Mouse (Mus musculus): Measurements from ENCODE around the gene Boll. TPM values are rescaled to one million over a fixed set of nuclear protein-coding genes. Genes with fewer than 3 reads are reported as not detected.
A peak's percentile ranks its signal among the peaks of the same experiment; 100 is the strongest.
"Not testable (repeated sequence)": the region's sequence is repeated elsewhere in the genome, so short reads cannot be mapped to it uniquely, and the experiment has no call there.

The Boll gene
- polyA plus RNA-seq, 1 experiment from 2014 or later, result not detected

DNA sequence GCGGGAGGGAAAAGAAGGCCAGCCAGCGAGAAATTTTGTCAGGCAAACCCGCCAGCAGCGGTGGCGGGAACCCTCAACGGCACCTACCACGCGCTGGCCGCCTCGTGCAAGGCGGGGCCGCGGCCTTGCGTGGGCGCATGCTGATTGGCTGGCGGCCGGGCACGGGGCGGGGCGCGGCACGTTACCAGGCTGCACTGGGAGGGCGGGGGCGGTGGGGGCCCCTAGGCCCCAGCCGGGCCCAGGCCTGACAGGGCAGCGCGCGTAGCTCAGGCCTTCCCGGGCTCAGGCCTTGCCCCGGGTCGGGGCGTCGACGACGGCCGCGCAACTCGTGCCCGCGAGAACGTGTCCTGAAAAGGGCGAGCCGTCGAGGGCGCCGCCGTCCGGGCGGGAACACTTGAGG, 635 bp downstream of the Boll start:
- Histone ChIP-seq H3K4me1 (ENCODE audit: insufficient read depth) (no peaks in the 10 kb centered on the region), H3K27me3 (ENCODE audit: insufficient read depth, low read length) (peaks cover 25% of the 10 kb centered on the region), H3K9me3 (ENCODE audit: low read depth, low read length) (peaks cover 7% of the 10 kb centered on the region; the same call in 1 of the 2 replicates), H3K36me3 (ENCODE audit: insufficient read depth) (no peaks in the 10 kb centered on the region), H3K4me2 (peak overlapping the region; percentile 63), H3K4me3 (ENCODE audit: low read depth, low read length) (peak overlapping the region; percentile 46), H3K27ac (ENCODE audit: low read depth) (no peak overlapping the region), H3K9ac (no peak overlapping the region)
- no peak for TF ChIP-seq CTCF (IDR thresholded peaks at IDR 0.05; ENCODE audit: low read depth)
- ATAC-seq (ENCODE audit: insufficient read depth) (0 out of 2 replicates have a peak, but pooled peaks have one; percentile 21), DNase-seq (no peak)
- 50% methylated on average over 27 of the region's 49 CpGs for WGBS

GRCm38 (mm10) chr1:55351914-55352313, 11.4 kb downstream of the Boll start:
- DNase-seq; H3K4me1 ChIP-seq (ENCODE audit: insufficient read depth); ATAC-seq (ENCODE audit: insufficient read depth); H3K27ac ChIP-seq (ENCODE audit: low read depth); H3K27me3 ChIP-seq (ENCODE audit: insufficient read depth, low read length); H3K9me3 ChIP-seq (ENCODE audit: low read depth, low read length); H3K4me3 ChIP-seq (ENCODE audit: low read depth, low read length); H3K36me3 ChIP-seq (ENCODE audit: insufficient read depth); H3K9ac ChIP-seq; H3K4me2 ChIP-seq: not testable (repeated sequence)
- WGBS, result 80% methylated on average over 2 of the region's 2 CpGs

- not testable (repeated sequence) for H3K36me3 ChIP-seq (ENCODE audit: insufficient read depth)
- 71% methylated on average over 5 of the region's 5 CpGs for WGBS
Observed at GRCm38 (mm10) chr1:55325496-55325895, 37.8 kb downstream of the Boll start.

GRCm38 (mm10) chr1:55301077-55301476, 62.2 kb downstream of the Boll start:
- Histone ChIP-seq H3K27me3 (ENCODE audit: insufficient read depth, low read length) (no peaks in the 10 kb centered on the region), H3K36me3 (ENCODE audit: insufficient read depth) (no peaks in the 10 kb centered on the region), H3K9ac (no peak overlapping the region), H3K4me3 (ENCODE audit: low read depth, low read length) (no peak overlapping the region), H3K4me1 (ENCODE audit: insufficient read depth) (no peaks in the 10 kb centered on the region), H3K4me2 (no peak overlapping the region), H3K9me3 (ENCODE audit: low read depth, low read length) (no peaks in the 10 kb centered on the region), H3K27ac (ENCODE audit: low read depth) (no peak overlapping the region)
- DNase-seq, result peak; percentile 71
- TF ChIP-seq CTCF (IDR thresholded peaks at IDR 0.05; ENCODE audit: low read depth), result peak; percentile 50
- ATAC-seq (ENCODE audit: insufficient read depth), result no peak

More at GRCm38 (mm10) chr1:55325496-55325895, 37.8 kb downstream of the Boll start:
- not testable (repeated sequence) for H3K4me2 ChIP-seq; ATAC-seq (ENCODE audit: insufficient read depth); H3K27me3 ChIP-seq (ENCODE audit: insufficient read depth, low read length); H3K4me3 ChIP-seq (ENCODE audit: low read depth, low read length); H3K27ac ChIP-seq (ENCODE audit: low read depth); H3K4me1 ChIP-seq (ENCODE audit: insufficient read depth); H3K9ac ChIP-seq; DNase-seq; H3K9me3 ChIP-seq (ENCODE audit: low read depth, low read length)

GRCm38 (mm10) chr1:55279081-55279480, 84.2 kb downstream of the Boll start:
- no peak overlapping the region for H3K9ac ChIP-seq
- 71% methylated on average over 9 of the region's 9 CpGs for WGBS
- no peak for ATAC-seq (ENCODE audit: insufficient read depth)

DNA sequence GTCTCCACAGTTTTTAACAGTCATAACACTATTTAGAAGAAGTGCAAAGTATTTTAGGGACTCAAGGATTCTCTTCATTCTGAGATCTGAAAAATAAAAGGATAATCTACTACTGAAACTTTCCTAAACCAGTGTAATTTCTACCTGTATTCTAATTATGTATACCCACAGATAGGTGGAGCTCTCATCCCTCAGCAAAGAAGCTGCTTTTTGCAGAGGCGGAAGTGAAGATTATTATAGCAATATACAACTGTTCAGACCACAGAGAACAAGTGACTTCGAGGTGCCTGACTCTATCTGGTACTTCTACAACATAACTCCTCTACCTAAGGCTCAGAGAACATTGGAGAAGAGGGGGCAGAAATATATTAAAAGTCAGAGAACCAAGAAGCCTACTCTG, 97.8 kb downstream of the Boll start:
- 52% methylated on average over 2 of the region's 2 CpGs for WGBS

More at GRCm38 (mm10) chr1:55279081-55279480, 84.2 kb downstream of the Boll start:
- Histone ChIP-seq H3K9me3 (ENCODE audit: low read depth, low read length) (no peaks in the 10 kb centered on the region), H3K4me1 (ENCODE audit: insufficient read depth) (no peaks in the 10 kb centered on the region), H3K27ac (ENCODE audit: low read depth) (no peak overlapping the region), H3K36me3 (ENCODE audit: insufficient read depth) (no peaks in the 10 kb centered on the region), H3K4me3 (ENCODE audit: low read depth, low read length) (no peak overlapping the region), H3K4me2 (no peak overlapping the region), H3K27me3 (ENCODE audit: insufficient read depth, low read length) (no peaks in the 10 kb centered on the region)
- TF ChIP-seq CTCF (IDR thresholded peaks at IDR 0.05; ENCODE audit: low read depth), result no peak
- DNase-seq, result no peak

GRCm38 (mm10) chr1:55264385-55264784, 98.9 kb downstream of the Boll start:
- ATAC-seq (ENCODE audit: insufficient read depth) (no peak), DNase-seq (no peak)
- Histone ChIP-seq H3K9ac (no peak overlapping the region), H3K9me3 (ENCODE audit: low read depth, low read length) (no peaks in the 10 kb centered on the region), H3K4me2 (no peak overlapping the region), H3K4me1 (ENCODE audit: insufficient read depth) (no peaks in the 10 kb centered on the region), H3K4me3 (ENCODE audit: low read depth, low read length) (no peak overlapping the region), H3K27ac (ENCODE audit: low read depth) (no peak overlapping the region), H3K36me3 (ENCODE audit: insufficient read depth) (no peaks in the 10 kb centered on the region), H3K27me3 (ENCODE audit: insufficient read depth, low read length) (no peaks in the 10 kb centered on the region)
- 19% methylated on average over 2 of the region's 2 CpGs for WGBS
- no peak for TF ChIP-seq CTCF (IDR thresholded peaks at IDR 0.05; ENCODE audit: low read depth)

More for the DNA sequence above, 97.8 kb downstream of the Boll start:
- no peak for ATAC-seq (ENCODE audit: insufficient read depth)
- no peak overlapping the region for H3K4me2 ChIP-seq
- H3K4me1 ChIP-seq (ENCODE audit: insufficient read depth), result no peaks in the 10 kb centered on the region
- no peak overlapping the region for H3K9ac ChIP-seq
- no peak overlapping the region for H3K4me3 ChIP-seq (ENCODE audit: low read depth, low read length)
- H3K27ac ChIP-seq (ENCODE audit: low read depth), result no peak overlapping the region
- no peak for TF ChIP-seq CTCF (IDR thresholded peaks at IDR 0.05; ENCODE audit: low read depth)
- H3K36me3 ChIP-seq (ENCODE audit: insufficient read depth), result no peaks in the 10 kb centered on the region
- H3K27me3 ChIP-seq (ENCODE audit: insufficient read depth, low read length), result no peaks in the 10 kb centered on the region
- no peaks in the 10 kb centered on the region for H3K9me3 ChIP-seq (ENCODE audit: low read depth, low read length)
- no peak for DNase-seq

DNA sequence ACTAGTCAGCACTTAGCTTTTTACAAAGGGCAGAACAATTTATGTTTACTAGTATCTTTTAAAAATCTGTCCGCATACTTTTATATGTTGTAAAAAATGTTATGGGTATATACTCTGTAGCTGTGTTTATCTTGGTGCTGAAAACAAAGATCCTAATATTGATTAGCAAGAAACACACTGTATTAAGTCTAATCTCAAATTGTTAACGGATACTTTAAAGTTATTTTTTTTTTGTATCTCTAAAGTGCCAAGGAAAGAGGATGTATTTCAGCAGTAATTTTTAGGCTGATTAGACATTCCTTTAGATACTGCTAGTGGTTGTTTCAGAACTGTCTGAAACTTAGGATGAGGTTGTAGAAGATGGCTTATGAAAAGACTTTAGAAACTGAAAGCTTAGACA, 116.9 kb downstream of the Boll start:
- Histone ChIP-seq H3K36me3 (ENCODE audit: insufficient read depth) (0 out of 2 replicates have a peak, but pooled peaks cover 4% of the 10 kb centered on the region), H3K9me3 (ENCODE audit: low read depth, low read length) (no peaks in the 10 kb centered on the region), H3K4me1 (ENCODE audit: insufficient read depth) (no peaks in the 10 kb centered on the region), H3K27me3 (ENCODE audit: insufficient read depth, low read length) (no peaks in the 10 kb centered on the region), H3K4me3 (ENCODE audit: low read depth, low read length) (no peak overlapping the region), H3K4me2 (no peak overlapping the region), H3K9ac (no peak overlapping the region), H3K27ac (ENCODE audit: low read depth) (no peak overlapping the region)
- TF ChIP-seq CTCF (IDR thresholded peaks at IDR 0.05; ENCODE audit: low read depth), result no peak
- DNase-seq (no peak), ATAC-seq (ENCODE audit: insufficient read depth) (no peak)
- WGBS, result 71% methylated on average over 2 of the region's 2 CpGs

All from lung, embryonic 14.5 days (tissue).